Mouse (Mus musculus) kidney, postnatal 10 days (tissue): ENCODE results near the gene Ccl5.
"Not testable (repeated sequence)": the region's sequence is repeated elsewhere in the genome, so short reads cannot be mapped to it uniquely, and the experiment has no call there.

Experiments
- DNase-seq: peaks from one replicate; pipeline ENCODE4 v3.0.0; 2021; ENCODE audit warnings: mixed read lengths

Ccl5 gene

GRCm38 (mm10) chr11:83530360-83530759 lies at the start of gene Ccl5:
TSS of gene Ccl5 (minus strand) at chr11:83530518.
- DNase-seq: no peak

- no peak for DNase-seq
Observed at GRCm38 (mm10) chr11:83578999-83579398, 48.7 kb upstream of the Ccl5 start.

DNA sequence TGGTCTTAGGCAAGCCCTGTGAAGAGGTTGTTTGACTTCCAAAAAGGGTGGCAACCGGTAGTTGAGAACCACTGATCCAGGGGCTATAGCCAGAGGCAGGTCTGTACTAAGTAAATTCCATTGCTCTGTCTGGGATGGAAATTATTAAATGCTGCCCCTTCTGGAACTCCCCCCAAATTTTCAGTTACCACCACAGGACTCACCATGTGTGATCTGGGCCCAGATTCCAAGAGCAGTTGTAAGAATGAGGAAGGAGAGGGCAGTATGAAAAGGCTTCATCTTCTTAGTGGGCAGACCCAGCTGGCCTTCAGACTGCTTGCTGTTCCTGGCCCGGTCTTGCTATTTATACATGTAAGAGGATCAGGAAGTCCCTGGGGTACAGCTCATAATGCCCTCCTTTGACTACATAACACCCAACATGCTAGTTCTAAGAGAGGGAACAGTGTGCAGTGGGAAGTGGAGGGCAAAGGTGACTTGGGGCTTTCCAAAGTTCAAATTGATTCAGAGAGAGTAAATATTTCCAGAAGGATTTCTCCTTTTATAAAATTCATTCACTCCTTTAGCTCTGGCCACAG lies 48.0 kb upstream of the Ccl5 start, which contains the start of gene Ccl9:
Ccl9 (minus strand) TSS at position 451 of the 575 bp plus-strand sequence.
- no peak for DNase-seq

- DNase-seq: no peak
Observed at GRCm38 (mm10) chr11:83576927-83577555, 46.7 kb upstream of the Ccl5 start.

DNA sequence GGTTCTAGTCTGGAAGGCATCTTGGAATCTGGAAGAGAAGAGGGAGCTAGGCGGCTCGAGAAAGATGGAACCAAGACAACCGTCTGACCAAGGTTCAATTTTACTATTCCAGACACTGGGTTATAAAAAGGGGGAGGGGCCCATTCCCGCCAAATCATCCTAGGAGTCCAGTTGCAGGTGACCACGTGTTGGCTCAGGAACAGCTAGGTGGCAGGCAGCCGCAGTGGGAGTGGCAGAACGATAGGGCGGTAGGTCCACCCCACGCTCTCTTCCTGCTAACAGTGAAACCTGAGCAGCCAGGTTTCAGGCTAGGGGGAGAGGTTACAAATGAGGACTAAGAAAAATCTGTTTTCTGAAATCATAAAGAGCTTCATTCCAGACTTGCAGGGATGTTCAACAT lies 42.5 kb upstream of the Ccl5 start:
- no peak for DNase-seq

GRCm38 (mm10) chr11:83572223-83572622 lies 41.9 kb upstream of the Ccl5 start:
- DNase-seq: peak; percentile 52

DNA sequence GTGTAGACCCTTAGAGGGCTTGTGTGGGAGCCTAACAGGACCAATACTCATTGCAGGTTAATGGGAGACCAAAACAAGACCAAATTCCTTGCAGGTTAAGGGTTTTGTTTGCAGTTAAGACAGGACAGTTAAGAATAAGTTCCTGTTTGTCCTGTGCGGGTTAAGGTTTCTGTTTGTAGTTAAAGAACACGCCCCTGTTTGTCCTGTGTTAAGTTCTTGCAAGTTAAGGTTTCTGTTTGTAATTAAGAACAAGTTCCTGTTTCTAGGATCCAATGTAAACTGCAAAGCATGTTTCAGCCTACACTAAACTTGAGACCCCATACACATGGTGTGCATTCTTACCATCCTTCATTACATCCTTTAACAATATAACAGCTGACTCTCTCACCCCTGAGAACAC lies 39.9 kb upstream of the Ccl5 start:
- no peak for DNase-seq

DNA sequence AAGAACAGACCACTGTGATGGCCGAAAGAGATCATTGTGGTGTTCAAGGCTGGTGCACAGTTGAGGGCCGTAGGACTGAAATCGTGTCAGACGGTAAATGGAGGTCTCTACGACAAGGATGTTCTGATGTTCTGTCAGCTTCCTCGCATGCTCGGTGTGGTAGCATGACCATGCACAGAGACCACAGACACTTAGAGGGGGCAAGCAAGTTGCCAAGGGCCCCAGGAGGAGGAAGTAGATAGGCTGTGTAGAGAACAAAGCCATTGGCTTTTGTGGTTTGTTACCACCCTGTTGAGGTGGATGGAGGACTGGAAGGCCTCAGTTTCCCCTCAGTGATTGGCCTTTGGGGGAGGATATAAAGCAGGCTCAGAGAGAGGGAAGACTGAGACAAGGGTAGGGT lies 38.9 kb upstream of the Ccl5 start:
- DNase-seq: no peak

GRCm38 (mm10) chr11:83568786-83569185 lies 38.5 kb upstream of the Ccl5 start:
- DNase-seq: no peak

DNA sequence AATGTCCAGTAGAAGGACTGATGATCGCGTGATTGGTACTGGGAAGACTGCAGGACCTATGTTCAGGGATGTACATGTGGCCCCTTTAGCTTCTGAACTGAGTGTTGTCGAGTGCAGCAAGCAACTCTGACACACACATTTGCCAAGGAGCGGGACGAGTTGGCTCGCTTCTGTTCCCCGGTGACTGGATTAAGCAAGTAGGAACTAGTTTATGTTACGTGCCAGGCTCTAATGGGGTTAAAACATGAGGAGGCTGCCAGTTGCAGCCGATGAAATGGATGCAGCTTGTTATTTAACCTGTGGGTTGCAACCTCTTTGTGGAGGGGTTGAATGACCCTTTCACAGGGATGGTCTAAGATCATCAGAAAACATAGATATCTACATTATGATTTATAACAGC lies 37.7 kb upstream of the Ccl5 start:
- DNase-seq: no peak

GRCm38 (mm10) chr11:83567311-83567710 lies 37.0 kb upstream of the Ccl5 start:
- no peak for DNase-seq

- DNase-seq: no peak
Observed at GRCm38 (mm10) chr11:83566617-83567016, 36.3 kb upstream of the Ccl5 start.

- peak; percentile 25 for DNase-seq
Observed at GRCm38 (mm10) chr11:83563754-83564153, 33.4 kb upstream of the Ccl5 start.

- no peak for DNase-seq
Observed at GRCm38 (mm10) chr11:83562311-83562887, 32.1 kb upstream of the Ccl5 start.

- no peak for DNase-seq
Observed at GRCm38 (mm10) chr11:83560405-83560804, 30.1 kb upstream of the Ccl5 start.

GRCm38 (mm10) chr11:83557074-83557473 lies 26.8 kb upstream of the Ccl5 start:
- no peak for DNase-seq

DNA sequence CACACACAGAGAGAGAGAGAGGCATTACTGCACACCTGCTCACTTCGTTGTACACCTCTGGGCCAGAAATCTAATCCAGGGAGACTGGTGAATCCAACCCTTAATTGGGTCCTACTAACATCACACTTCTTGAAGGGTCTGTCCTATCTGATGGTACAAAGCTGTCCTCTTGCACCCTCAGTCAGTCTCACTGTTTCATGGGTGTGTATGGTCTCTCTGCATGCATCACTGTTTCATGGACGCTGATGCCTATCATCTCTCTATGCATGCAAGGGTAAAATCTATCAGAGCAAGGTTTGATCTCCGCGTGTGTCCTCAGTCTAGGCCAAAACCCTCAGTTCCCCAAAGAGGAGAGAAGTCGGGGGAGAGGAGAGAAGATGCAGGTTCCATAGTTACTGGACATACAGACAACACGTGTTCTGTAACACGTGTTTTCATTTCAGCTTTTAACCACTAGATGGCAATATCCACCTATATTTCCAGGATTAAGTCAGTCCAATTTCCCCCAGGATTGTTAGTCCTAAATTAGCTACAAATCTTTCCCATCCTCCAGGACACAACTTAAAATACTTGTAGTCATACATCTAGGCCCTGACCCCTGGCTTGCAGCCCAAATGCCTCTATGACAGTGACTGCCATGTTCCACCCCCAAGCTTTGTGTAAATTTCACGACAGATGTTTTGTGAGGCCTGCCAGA lies 25.9 kb upstream of the Ccl5 start:
- peak; percentile 79 for DNase-seq

- no peak for DNase-seq
Observed at GRCm38 (mm10) chr11:83551668-83552067, 21.4 kb upstream of the Ccl5 start.

DNA sequence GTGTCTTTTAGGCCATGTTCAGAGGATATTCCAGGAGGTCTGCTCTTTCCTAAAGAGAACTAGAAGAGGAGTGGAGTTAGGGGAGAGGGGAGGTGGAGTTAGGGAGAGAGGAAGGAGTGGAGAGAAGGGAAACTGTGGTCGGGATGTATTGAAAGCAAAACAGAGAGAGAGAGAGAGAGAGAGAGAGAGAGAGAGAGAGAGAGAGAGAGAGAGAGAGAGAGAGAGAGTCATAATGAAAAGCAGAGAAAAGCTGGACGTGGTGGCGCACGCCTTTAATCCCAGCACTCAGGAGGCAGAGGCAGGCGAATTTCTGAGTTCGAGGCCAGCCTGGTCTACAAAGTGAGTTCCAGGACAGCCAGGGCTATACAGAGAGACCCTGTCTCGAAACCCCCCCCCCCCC lies 20.7 kb upstream of the Ccl5 start:
- DNase-seq: not testable (repeated sequence)

- no peak for DNase-seq
Observed at GRCm38 (mm10) chr11:83550186-83550632, 19.9 kb upstream of the Ccl5 start.

GRCm38 (mm10) chr11:83544214-83544613 lies 13.9 kb upstream of the Ccl5 start:
- DNase-seq: no peak

GRCm38 (mm10) chr11:83541415-83541814 lies 11.1 kb upstream of the Ccl5 start:
- no peak for DNase-seq

GRCm38 (mm10) chr11:83540931-83541330 lies 10.6 kb upstream of the Ccl5 start:
- DNase-seq: no peak
